Mouse (Mus musculus): ENCODE measurements around the gene Slc29a1.
"Not testable (repeated sequence)": the region's sequence is repeated elsewhere in the genome, so short reads cannot be mapped to it uniquely, and the experiment has no call there.

Gene Slc29a1

GRCm38 (mm10) chr17:45599446-45600242, at the start of gene Slc29a1:
Slc29a1 (minus strand) TSS chr17:45599606.
- no peak for DNase-seq (ENCODE audit: extremely low read depth, low read depth, low spot score)

- no peak for DNase-seq (ENCODE audit: extremely low read depth, low read depth, low spot score)
Measured at GRCm38 (mm10) chr17:45644185-45644584, 44.8 kb upstream of the Slc29a1 start.

GRCm38 (mm10) chr17:45642701-45643100, 43.3 kb upstream of the Slc29a1 start:
- no peak for DNase-seq (ENCODE audit: extremely low read depth, low read depth, low spot score)

- no peak for DNase-seq (ENCODE audit: extremely low read depth, low read depth, low spot score)
Measured at GRCm38 (mm10) chr17:45641981-45642380, 42.6 kb upstream of the Slc29a1 start.

GRCm38 (mm10) chr17:45638596-45639295, 39.3 kb upstream of the Slc29a1 start:
- DNase-seq (ENCODE audit: extremely low read depth, low read depth, low spot score) = no peak

- DNase-seq (ENCODE audit: extremely low read depth, low read depth, low spot score) = no peak
Measured at GRCm38 (mm10) chr17:45634033-45634432, 34.6 kb upstream of the Slc29a1 start.

GRCm38 (mm10) chr17:45631940-45632339, 32.5 kb upstream of the Slc29a1 start:
- DNase-seq (ENCODE audit: extremely low read depth, low read depth, low spot score) = no peak

- DNase-seq (ENCODE audit: extremely low read depth, low read depth, low spot score) = no peak
Measured at GRCm38 (mm10) chr17:45630992-45631391, 31.6 kb upstream of the Slc29a1 start.

- no peak for DNase-seq (ENCODE audit: extremely low read depth, low read depth, low spot score)
Measured at GRCm38 (mm10) chr17:45629861-45630694, 30.7 kb upstream of the Slc29a1 start.

GRCm38 (mm10) chr17:45628885-45629855, 29.8 kb upstream of the Slc29a1 start:
- no peak for DNase-seq (ENCODE audit: extremely low read depth, low read depth, low spot score)

- no peak for DNase-seq (ENCODE audit: extremely low read depth, low read depth, low spot score)
Measured at GRCm38 (mm10) chr17:45628160-45628559, 28.8 kb upstream of the Slc29a1 start.

GRCm38 (mm10) chr17:45626577-45627134, 27.2 kb upstream of the Slc29a1 start:
- no peak for DNase-seq (ENCODE audit: extremely low read depth, low read depth, low spot score)

GRCm38 (mm10) chr17:45623425-45623824, 24.0 kb upstream of the Slc29a1 start:
- not testable (repeated sequence) for DNase-seq (ENCODE audit: extremely low read depth, low read depth, low spot score)

- DNase-seq (ENCODE audit: extremely low read depth, low read depth, low spot score) = no peak
Measured at GRCm38 (mm10) chr17:45619386-45620256, 20.2 kb upstream of the Slc29a1 start.

- no peak for DNase-seq (ENCODE audit: extremely low read depth, low read depth, low spot score)
Measured at GRCm38 (mm10) chr17:45618941-45619385, 19.6 kb upstream of the Slc29a1 start.

GRCm38 (mm10) chr17:45617655-45618054, 18.2 kb upstream of the Slc29a1 start:
- no peak for DNase-seq (ENCODE audit: extremely low read depth, low read depth, low spot score)

- no peak for DNase-seq (ENCODE audit: extremely low read depth, low read depth, low spot score)
Measured at GRCm38 (mm10) chr17:45616679-45617078, 17.3 kb upstream of the Slc29a1 start.

- DNase-seq (ENCODE audit: extremely low read depth, low read depth, low spot score) = no peak
Measured at GRCm38 (mm10) chr17:45616046-45616650, 16.7 kb upstream of the Slc29a1 start.

Data from fat pad, adult 2 months (tissue).